Mouse (Mus musculus): ENCODE data around the gene Tlk1.
"Not testable (repeated sequence)": the region's sequence is repeated elsewhere in the genome, so short reads cannot be mapped to it uniquely, and the experiment has no call there.

Gene Tlk1

GRCm38 (mm10) chr2:70833261-70833660 is 7.7 kb upstream of the Tlk1 start:
- no peak for DNase-seq (ENCODE audit: low spot score)

GRCm38 (mm10) chr2:70831709-70832350 is 6.3 kb upstream of the Tlk1 start:
- DNase-seq (ENCODE audit: low spot score), result no peak

- DNase-seq (ENCODE audit: low spot score), result no peak
These were observed 5.2 kb upstream of the Tlk1 start for GRCm38 (mm10) chr2:70830683-70831082.

GRCm38 (mm10) chr2:70829946-70830610 is 4.5 kb upstream of the Tlk1 start:
- no peak for DNase-seq (ENCODE audit: low spot score)

- no peak for DNase-seq (ENCODE audit: low spot score)
These were observed 2.3 kb upstream of the Tlk1 start for GRCm38 (mm10) chr2:70827780-70828179.

GRCm38 (mm10) chr2:70826436-70827230 is 1.1 kb upstream of the Tlk1 start:
- DNase-seq (ENCODE audit: low spot score), result no peak

- DNase-seq (ENCODE audit: low spot score), result peak; percentile 75
These were observed 624 bp downstream of the Tlk1 start for GRCm38 (mm10) chr2:70824838-70825370.

GRCm38 (mm10) chr2:70823926-70824800 is 1.4 kb downstream of the Tlk1 start:
- peak; percentile 60 for DNase-seq (ENCODE audit: low spot score)

- DNase-seq (ENCODE audit: low spot score), result no peak
These were observed 2.1 kb downstream of the Tlk1 start for GRCm38 (mm10) chr2:70823434-70823833.

GRCm38 (mm10) chr2:70816939-70817338 is 8.6 kb downstream of the Tlk1 start:
- no peak for DNase-seq (ENCODE audit: low spot score)

- no peak for DNase-seq (ENCODE audit: low spot score)
These were observed 9.5 kb downstream of the Tlk1 start for GRCm38 (mm10) chr2:70816016-70816415.

- no peak for DNase-seq (ENCODE audit: low spot score)
These were observed 11.9 kb downstream of the Tlk1 start for GRCm38 (mm10) chr2:70813608-70814007.

- DNase-seq (ENCODE audit: low spot score), result no peak
These were observed 14.1 kb downstream of the Tlk1 start for GRCm38 (mm10) chr2:70811476-70811875.

- peak; percentile 30 for DNase-seq (ENCODE audit: low spot score)
These were observed 15.6 kb downstream of the Tlk1 start for GRCm38 (mm10) chr2:70809921-70810320.

GRCm38 (mm10) chr2:70808681-70809080 is 16.8 kb downstream of the Tlk1 start:
- no peak for DNase-seq (ENCODE audit: low spot score)

GRCm38 (mm10) chr2:70807678-70808077 is 17.9 kb downstream of the Tlk1 start:
- not testable (repeated sequence) for DNase-seq (ENCODE audit: low spot score)

GRCm38 (mm10) chr2:70806020-70806419 is 19.5 kb downstream of the Tlk1 start:
- no peak for DNase-seq (ENCODE audit: low spot score)

- not testable (repeated sequence) for DNase-seq (ENCODE audit: low spot score)
These were observed 21.8 kb downstream of the Tlk1 start for GRCm38 (mm10) chr2:70803696-70804095.

- DNase-seq (ENCODE audit: low spot score), result no peak
These were observed 22.9 kb downstream of the Tlk1 start for GRCm38 (mm10) chr2:70802658-70803057.

GRCm38 (mm10) chr2:70801543-70801942 is 24.0 kb downstream of the Tlk1 start:
- no peak for DNase-seq (ENCODE audit: low spot score)

- DNase-seq (ENCODE audit: low spot score), result no peak
These were observed 25.1 kb downstream of the Tlk1 start for GRCm38 (mm10) chr2:70800396-70800795.

- DNase-seq (ENCODE audit: low spot score), result no peak
These were observed 32.3 kb downstream of the Tlk1 start for GRCm38 (mm10) chr2:70793276-70793675.

Data from T-cell, adult 2 months (primary cell).